Mouse (Mus musculus): ENCODE measurements around the gene Sae1.

DNA sequence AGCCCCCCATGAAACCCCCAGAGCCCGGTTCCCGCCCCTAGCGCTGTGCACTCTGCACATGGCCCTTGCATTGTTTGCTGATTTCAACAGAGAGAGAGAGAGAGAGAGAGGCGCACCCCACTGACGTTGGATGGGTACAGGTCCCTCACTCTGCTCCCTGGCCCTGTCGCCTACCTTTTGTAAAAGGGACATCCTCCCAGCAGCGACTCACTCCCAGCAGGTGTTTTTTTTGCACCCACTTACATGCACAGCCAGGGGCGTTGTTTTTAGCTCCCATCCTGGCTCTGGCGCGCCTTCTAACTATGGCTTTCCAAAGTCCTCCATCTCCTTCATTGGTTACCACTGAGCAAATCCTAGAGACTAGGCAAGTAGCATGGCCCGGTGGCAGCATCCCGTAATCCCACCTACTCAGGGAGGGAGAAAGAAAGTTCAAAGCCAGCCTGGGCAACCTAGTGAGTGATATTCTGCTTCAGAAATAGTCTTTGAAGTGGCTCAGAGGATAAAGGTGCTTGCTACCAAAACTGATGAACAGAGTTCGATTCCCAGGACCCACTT lies 73.3 kb downstream of the Sae1 start:
- TF ChIP-seq CTCF (conservative IDR thresholded peaks at IDR 0.05; ENCODE audit: insufficient read depth, insufficient read length, low read depth, low read length) (no peak), POLR2A (IDR thresholded peaks at IDR 0.05; ENCODE audit: low read depth, low read length) (no peak)
